Mouse (Mus musculus): ENCODE results near the gene Pnp2.
"Not testable (repeated sequence)": the region's sequence is repeated elsewhere in the genome, so short reads cannot be mapped to it uniquely, and the experiment has no call there.

The Pnp2 gene

DNA sequence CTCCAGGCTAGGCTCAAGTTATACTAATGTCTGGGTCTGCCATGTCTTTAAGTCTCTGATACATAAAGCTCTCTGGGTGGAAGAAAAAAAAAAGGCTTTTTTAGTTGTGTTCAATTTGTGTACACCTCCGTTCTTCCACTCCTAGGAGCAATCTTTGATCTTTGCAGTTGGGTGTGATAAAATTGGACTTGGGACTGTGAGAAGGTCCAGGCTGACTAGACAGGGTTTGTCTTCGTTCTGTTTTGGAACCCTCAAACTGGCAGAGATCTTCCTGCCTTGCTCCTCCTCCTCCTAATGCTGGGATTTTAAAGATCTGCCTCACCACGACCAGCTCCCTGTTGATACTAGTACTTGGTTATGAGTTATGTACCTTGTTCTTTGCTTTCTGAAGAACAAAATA, 1.4 kb downstream of the Pnp2 start:
- DNase-seq (ENCODE audit: low read depth, low spot score), result not testable (repeated sequence)

GRCm38 (mm10) chr14:50958289-50958995, 2.6 kb downstream of the Pnp2 start:
- DNase-seq (ENCODE audit: low read depth, low spot score), result not testable (repeated sequence)

- no peak for DNase-seq (ENCODE audit: low read depth, low spot score)
These were observed 12.6 kb downstream of the Pnp2 start for GRCm38 (mm10) chr14:50968216-50968980.

DNA sequence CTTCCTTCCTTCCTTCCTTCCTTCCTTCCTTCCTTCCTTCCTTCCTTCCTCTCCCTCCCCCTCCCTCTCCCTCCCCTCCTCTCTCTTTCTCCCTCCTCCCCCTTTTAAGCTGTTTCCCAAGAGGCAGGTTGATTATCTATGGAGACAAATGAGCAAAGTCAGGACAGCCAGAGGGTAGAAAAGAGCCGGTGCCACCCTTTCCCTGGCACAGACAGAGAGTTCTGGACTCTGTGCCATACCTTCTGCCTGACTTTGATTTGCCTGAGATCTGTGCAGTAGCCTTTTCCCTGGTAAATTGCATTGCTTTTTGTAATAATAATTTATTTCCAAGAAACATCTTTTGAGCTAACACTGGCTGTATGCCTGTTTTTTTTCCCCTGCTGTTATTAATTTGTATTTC, 13.2 kb downstream of the Pnp2 start:
- no peak for DNase-seq (ENCODE audit: low read depth, low spot score)

DNA sequence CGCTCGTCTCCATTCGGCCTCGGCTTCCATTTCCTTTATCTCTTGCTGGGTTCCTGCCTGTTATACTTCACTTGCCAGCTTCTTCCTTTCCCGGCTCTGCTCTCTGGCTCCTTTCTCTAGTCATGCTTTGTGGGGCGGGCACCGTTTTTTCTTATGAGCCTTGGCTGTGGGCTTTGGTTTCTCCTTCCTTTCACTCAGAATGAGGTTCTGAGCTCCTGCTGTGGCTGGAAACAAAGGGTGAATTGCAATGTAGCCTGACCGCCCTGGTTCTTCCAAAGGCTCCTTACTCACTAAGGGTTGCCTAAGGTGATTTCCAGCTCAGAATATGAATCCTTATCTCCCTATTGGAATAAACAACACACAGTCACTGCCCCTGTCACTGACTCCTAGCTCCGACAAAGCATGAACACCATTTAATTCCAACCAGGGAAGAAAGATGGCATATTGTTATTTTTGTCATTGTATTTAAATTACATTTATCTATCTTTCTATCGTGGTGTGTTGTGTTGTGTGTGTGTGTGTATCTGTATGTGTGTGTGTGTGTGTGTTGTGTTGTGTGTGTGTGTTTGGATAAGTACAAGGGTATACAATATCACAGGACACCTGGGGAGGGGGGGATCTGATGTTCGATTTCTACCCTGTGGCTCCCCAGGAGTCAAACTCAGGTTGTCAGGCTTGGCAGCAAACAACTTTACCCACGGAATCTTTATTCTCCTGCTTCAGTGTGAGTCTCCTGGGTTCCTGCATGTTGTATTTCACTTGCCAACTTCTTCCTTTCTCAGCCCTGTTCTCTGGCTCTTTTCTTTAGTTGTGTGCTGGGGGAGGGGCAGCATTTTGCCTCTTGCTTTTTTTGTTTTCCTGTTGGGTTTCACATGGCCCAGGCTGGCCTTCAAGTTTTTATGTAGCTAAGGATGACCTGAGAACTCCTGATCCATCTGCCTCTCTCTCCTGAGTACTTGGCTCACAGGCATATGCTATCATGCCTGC, 14.1 kb downstream of the Pnp2 start:
- DNase-seq (ENCODE audit: low read depth, low spot score), result no peak

GRCm38 (mm10) chr14:50970822-50971221, 15.0 kb downstream of the Pnp2 start:
- no peak for DNase-seq (ENCODE audit: low read depth, low spot score)

- DNase-seq (ENCODE audit: low read depth, low spot score), result not testable (repeated sequence)
These were observed 17.3 kb downstream of the Pnp2 start for GRCm38 (mm10) chr14:50973054-50973453.

DNA sequence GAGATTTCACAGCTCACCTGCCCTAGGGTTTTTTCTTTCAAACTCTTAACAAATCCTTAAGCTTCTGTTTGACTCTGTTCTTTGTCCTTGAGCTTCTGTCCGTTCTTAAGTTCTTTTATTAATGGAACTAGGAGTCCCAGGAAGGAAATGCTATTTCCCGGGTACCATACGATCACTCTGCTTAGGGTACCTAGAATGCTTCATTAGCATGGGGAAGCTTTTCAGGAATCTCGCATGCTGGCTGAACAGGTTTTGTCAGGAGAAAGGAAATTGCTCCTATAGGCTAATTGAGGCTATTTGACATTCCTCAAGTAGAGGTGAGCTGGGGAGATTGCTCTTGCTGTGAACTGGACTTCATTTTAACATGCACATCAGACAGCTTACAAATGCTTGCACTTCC, 17.9 kb downstream of the Pnp2 start:
- DNase-seq (ENCODE audit: low read depth, low spot score), result no peak

DNA sequence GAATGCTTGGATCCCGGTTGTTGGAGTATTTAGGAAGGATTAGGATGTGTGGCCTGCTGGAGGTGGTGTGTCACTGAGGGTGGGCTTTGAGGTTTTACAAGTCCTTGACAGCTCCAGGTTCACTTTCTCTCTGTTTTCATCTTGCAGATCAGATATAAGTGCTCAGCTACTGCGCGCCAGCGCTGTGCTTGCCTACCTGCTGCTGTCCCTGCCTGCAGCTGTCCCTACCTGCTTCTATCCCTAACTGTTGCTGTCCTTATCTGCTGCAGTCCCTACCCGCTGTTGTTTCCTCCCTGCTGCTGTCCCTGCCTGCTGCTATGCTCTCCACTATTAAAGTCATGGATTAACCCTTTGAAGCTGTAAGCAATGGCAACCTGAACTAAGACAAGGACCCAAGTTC, 19.2 kb downstream of the Pnp2 start:
- DNase-seq (ENCODE audit: low read depth, low spot score), result no peak

GRCm38 (mm10) chr14:50976674-50977073, 20.9 kb downstream of the Pnp2 start:
- DNase-seq (ENCODE audit: low read depth, low spot score), result no peak

DNA sequence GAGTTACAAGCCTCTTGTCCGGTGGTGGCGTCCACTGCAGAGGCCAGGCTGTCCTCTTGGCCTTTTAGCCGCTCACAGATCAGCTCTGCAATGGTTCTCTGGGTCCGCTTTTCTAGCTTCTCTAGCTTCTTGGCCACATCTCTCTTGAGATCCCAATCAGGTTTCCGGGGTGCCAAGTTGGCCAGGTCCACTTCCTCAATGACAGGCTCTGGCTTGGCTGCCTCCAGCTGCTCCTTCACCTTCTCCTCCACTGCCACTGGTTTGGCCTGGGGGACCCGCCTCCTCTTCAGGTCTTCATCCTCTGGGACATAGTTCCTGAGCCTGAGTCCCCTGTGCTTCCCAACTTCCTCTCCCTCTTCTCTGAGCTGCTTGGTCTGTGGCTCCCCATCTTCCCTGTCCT, 22.7 kb downstream of the Pnp2 start:
- not testable (repeated sequence) for DNase-seq (ENCODE audit: low read depth, low spot score)

- DNase-seq (ENCODE audit: low read depth, low spot score), result no peak
These were observed 23.8 kb downstream of the Pnp2 start for GRCm38 (mm10) chr14:50979631-50980030.

DNA sequence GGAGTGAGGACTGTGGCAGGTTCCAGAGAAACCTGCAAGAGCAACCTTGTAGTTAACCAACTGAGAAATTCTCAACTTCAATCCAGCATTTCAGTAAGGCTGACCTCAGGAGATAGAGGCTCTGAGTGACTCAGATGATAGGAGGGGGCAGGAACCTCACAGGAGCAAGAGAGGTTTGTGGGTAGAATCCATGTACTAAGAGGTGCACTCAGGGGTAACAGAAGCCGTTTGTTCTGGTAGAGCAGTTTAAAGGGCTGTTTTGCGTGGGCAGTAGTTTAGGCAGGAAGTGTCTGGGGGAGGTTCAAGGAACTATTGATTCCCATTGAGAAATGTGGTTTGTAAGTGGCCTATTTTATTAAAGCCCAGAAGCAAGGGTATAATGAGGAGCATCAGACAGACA, 25.4 kb downstream of the Pnp2 start:
- DNase-seq (ENCODE audit: low read depth, low spot score), result no peak

DNA sequence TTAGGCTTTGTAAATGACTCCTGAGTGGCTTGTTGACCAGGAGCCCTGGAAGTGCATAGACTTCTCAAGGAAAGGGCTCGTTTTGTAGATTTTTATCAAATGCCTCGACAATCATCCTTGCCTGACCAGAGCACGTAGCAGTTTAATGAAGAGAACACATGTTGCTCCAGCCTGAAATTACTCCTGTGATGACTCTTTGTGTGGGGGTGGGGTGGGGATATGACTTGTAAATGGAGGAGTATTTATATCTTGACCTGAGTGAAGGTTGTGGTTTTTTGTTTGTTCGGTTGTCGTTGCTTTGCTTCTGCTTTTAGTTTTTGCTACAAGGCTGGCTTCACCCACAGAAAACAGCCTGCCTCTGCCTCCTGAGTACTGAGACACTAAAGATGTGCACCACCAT, 26.0 kb downstream of the Pnp2 start:
- no peak for DNase-seq (ENCODE audit: low read depth, low spot score)

GRCm38 (mm10) chr14:50987668-50988067, 31.9 kb downstream of the Pnp2 start:
- no peak for DNase-seq (ENCODE audit: low read depth, low spot score)

DNA sequence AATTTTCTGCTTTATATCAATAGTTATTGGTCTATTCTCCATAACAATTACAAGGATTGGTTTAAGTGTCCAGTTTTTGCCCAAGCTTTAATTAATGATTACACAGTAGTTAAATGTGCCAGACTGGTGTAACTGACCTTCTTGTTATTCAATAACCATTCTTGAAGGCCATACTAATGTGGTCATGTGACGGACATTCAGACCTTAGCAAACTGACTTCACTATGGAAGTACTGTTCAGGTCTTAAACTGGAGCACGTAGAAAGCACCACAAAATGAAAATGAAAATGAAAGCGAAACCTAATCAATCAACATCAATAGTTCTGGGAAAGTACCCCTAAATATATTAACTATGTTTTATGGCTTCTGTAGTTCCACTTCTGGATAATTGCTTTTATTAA, 35.2 kb downstream of the Pnp2 start:
- DNase-seq (ENCODE audit: low read depth, low spot score), result no peak

GRCm38 (mm10) chr14:50997088-50997487, 41.3 kb downstream of the Pnp2 start:
- DNase-seq (ENCODE audit: low read depth, low spot score), result no peak

- DNase-seq (ENCODE audit: low read depth, low spot score), result no peak
These were observed 42.3 kb downstream of the Pnp2 start for GRCm38 (mm10) chr14:50997999-50998666.

DNA sequence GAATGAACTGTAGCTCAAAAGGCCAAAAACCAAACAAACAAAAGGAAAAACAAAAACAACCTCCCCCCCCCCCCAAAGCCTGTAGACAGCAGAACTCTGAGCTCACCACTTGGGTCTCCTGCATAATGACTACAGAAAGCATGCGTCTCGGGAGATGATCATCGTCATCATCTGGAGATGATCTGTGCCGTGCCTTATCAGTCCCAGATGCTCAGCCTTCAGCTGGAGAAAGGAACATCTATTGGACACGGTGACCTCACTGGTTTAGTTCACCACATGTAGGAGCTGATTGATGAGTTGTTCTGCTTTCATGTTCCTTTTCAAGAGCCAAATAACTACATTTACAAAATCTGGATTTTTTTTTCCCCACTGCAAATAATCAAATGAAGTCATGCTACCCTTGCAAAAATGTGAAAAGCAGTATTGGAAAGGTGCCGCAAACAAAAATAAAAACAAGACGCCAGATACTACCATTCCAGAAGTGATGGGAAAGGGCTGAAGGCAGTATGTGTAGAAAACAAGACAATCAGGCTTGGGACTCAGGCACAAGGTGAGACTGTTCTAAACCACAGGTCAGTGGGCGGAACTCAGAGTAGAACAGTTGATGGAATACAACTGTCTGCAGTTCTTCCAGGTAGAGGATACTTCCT, 51.5 kb downstream of the Pnp2 start, which contains the start of gene Rnase10:
Gene Rnase10 (plus strand): TSS at position 600 of the 650 bp plus-strand sequence.
- no peak for DNase-seq (ENCODE audit: low read depth, low spot score)

- no peak for DNase-seq (ENCODE audit: low read depth, low spot score)
These were observed 52.3 kb downstream of the Pnp2 start for GRCm38 (mm10) chr14:51007914-51008713.
